Mouse (Mus musculus) megakaryocyte, embryonic 14.5 days (primary cell): Measurements from ENCODE around the gene Tnfsf12.

Experiments
- FLI1 ChIP-seq: IDR thresholded peaks from 2 replicates; pipeline ENCODE4 v1.6.1; 2012; ENCODE audit warnings: low read length, inconsistent platforms, mixed read lengths
- GATA1 ChIP-seq: IDR thresholded peaks from 3 replicates; pipeline ENCODE4 v1.6.1; 2012; ENCODE audit warnings: mixed read lengths, low read length, inconsistent platforms, borderline replicate concordance

- TF ChIP-seq GATA1 (no peak), FLI1 (no peak)
These were observed 10.0 kb downstream of the Tnfsf12 start, which contains the start of gene Tnfsf13 for GRCm38 (mm10) chr11:69685526-69686148.
